Mouse (Mus musculus) liver, adult (tissue): ENCODE data around the gene Neurl4.

Experiments
- GATA4 ChIP-seq: IDR thresholded peaks from 2 replicates; pipeline ENCODE4 v1.6.1; 2014; ENCODE audit warnings: mild to moderate bottlenecking, low read length; ENCODE audit not compliant: insufficient replicate concordance

Gene Neurl4

GRCm38 (mm10) chr11:69902972-69903371 is 2.1 kb downstream of the Neurl4 start:
- TF ChIP-seq GATA4 = no peak

- no peak for TF ChIP-seq GATA4
These were observed 3.4 kb downstream of the Neurl4 start for GRCm38 (mm10) chr11:69904311-69904710.

- TF ChIP-seq GATA4 = no peak
These were observed 7.8 kb downstream of the Neurl4 start for GRCm38 (mm10) chr11:69908645-69909044.

GRCm38 (mm10) chr11:69909174-69909573 is 8.3 kb downstream of the Neurl4 start:
- no peak for TF ChIP-seq GATA4

- TF ChIP-seq GATA4 = no peak
These were observed 9.3 kb downstream of the Neurl4 start for GRCm38 (mm10) chr11:69910177-69910576.

GRCm38 (mm10) chr11:69910781-69911560 is 10.1 kb downstream of the Neurl4 start:
- TF ChIP-seq GATA4 = no peak

GRCm38 (mm10) chr11:69911701-69912100 is 10.8 kb downstream of the Neurl4 start:
- TF ChIP-seq GATA4 = no peak

GRCm38 (mm10) chr11:69912716-69913530 is 12.1 kb downstream of the Neurl4 start:
- TF ChIP-seq GATA4 = no peak

- TF ChIP-seq GATA4 = no peak
These were observed 12.9 kb downstream of the Neurl4 start, which contains the start of gene Gps2 for GRCm38 (mm10) chr11:69913554-69914371. Gene Gps2 (plus strand): TSS chr11:69913888.

GRCm38 (mm10) chr11:69914372-69914764 is 13.5 kb downstream of the Neurl4 start:
- no peak for TF ChIP-seq GATA4

- no peak for TF ChIP-seq GATA4
These were observed 14.1 kb downstream of the Neurl4 start for GRCm38 (mm10) chr11:69914917-69915430.

GRCm38 (mm10) chr11:69915667-69916627 is 15.1 kb downstream of the Neurl4 start:
- no peak for TF ChIP-seq GATA4

- TF ChIP-seq GATA4 = no peak
These were observed 16.6 kb downstream of the Neurl4 start for GRCm38 (mm10) chr11:69917379-69917948.

GRCm38 (mm10) chr11:69918118-69918517 is 17.2 kb downstream of the Neurl4 start:
- no peak for TF ChIP-seq GATA4
